Mouse (Mus musculus) hindbrain, embryonic 11.5 days (tissue): Measurements from ENCODE around the gene Stk11. TPM values are rescaled to one million over a fixed set of nuclear protein-coding genes. Genes with fewer than 3 reads are reported as not detected.

ENCODE experiments used
- ATAC-seq: fragments of 200-750 bp; cut with Nextera tagmentation; 2 replicates; pipeline ENCODE4 v1.8.0; 2017; ENCODE audit warnings: mild to moderate bottlenecking, moderate TSS enrichment, moderate library complexity; ENCODE audit not compliant: low FRiP score
- DNase-seq: peaks from one replicate; pipeline ENCODE4 v3.0.0-alpha.2; 2015; ENCODE audit warnings: low spot score
- H3K27ac ChIP-seq: fragments of 300-500 bp; sonication (generic); 2 replicates; pipeline ENCODE4 v1.5.1; 2014; ENCODE audit warnings: mild to moderate bottlenecking, low read depth, low read length
- H3K27me3 ChIP-seq: fragments of 300-500 bp; sonication (generic); 2 replicates; pipeline ENCODE4 v1.6.1; 2014; ENCODE audit warnings: mild to moderate bottlenecking, low read length, moderate library complexity, mixed read lengths; ENCODE audit not compliant: control insufficient read depth, insufficient read depth
- H3K36me3 ChIP-seq: fragments of 300-500 bp; sonication (generic); 2 replicates; pipeline ENCODE4 v1.6.1; 2014; ENCODE audit warnings: mild to moderate bottlenecking, low read length, moderate library complexity, mixed read lengths; ENCODE audit not compliant: control insufficient read depth, insufficient read depth
- H3K4me1 ChIP-seq: fragments of 300-500 bp; sonication (generic); replicated peaks from 2 replicates; pipeline ENCODE4 v1.6.1; 2014; ENCODE audit warnings: low read length, mixed read lengths; ENCODE audit not compliant: control insufficient read depth, insufficient read depth
- H3K4me2 ChIP-seq: fragments of 300-500 bp; sonication (generic); replicated peaks from 2 replicates; pipeline ENCODE4 v1.6.1; 2014; ENCODE audit warnings: mild to moderate bottlenecking, low read depth, low read length
- H3K4me3 ChIP-seq: fragments of 300-500 bp; sonication (generic); 2 replicates; pipeline ENCODE4 v1.5.1; 2014; ENCODE audit warnings: low read depth, low read length
- H3K9ac ChIP-seq: fragments of 300-500 bp; sonication (generic); 2 replicates; pipeline ENCODE4 v1.6.1; 2014; ENCODE audit warnings: low read depth, low read length
- H3K9me3 ChIP-seq: fragments of 300-500 bp; sonication (generic); 2 replicates; pipeline ENCODE4 v1.6.1; 2016; ENCODE audit warnings: low read length; ENCODE audit not compliant: control insufficient read depth
- WGBS: fragments of 180-500 bp; shearing (Covaris S2); extraction: QIAGEN DNeasy Blood & Tissue Kit; methylation state at CpG from one replicate; pipeline ENCODE4 v1.1.7; 2014; 5-methylcytosine and 5-hydroxymethylcytosine counted together
- polyA plus RNA-seq: library from polyadenylated mRNA; unstranded; fragments of >200 nt; fragmentation: Nextera tagmentation; extraction: Ambion mirVana; gene quantifications from 2 replicates; pipeline ENCODE4 v1.2.1, GENCODE M21; 2014

Stk11 gene
- polyA plus RNA-seq, 1 experiment from 2014 or later, result 26.8 TPM

GRCm38 (mm10) chr10:80170052-80170451 lies 54.4 kb downstream of the Stk11 start:
- 96% methylated on average over 16 of the region's 16 CpGs for WGBS
- no peaks in the 10 kb centered on the region for H3K9me3 ChIP-seq
- no peak overlapping the region for H3K9ac ChIP-seq
- H3K36me3 ChIP-seq, result peaks cover 17% of the 10 kb centered on the region
- ATAC-seq (no peak), DNase-seq (no peak)
- H3K27ac ChIP-seq, result no peak overlapping the region
- H3K27me3 ChIP-seq, result no peaks in the 10 kb centered on the region
- H3K4me3 ChIP-seq, result no peak overlapping the region
- no peak overlapping the region for H3K4me2 ChIP-seq
- H3K4me1 ChIP-seq, result peaks cover 11% of the 10 kb centered on the region

GRCm38 (mm10) chr10:80170601-80171021 lies 55.0 kb downstream of the Stk11 start:
- Histone ChIP-seq H3K4me2 (no peak overlapping the region), H3K9ac (no peak overlapping the region), H3K27ac (no peak overlapping the region), H3K27me3 (no peaks in the 10 kb centered on the region), H3K4me3 (no peak overlapping the region), H3K9me3 (no peaks in the 10 kb centered on the region), H3K36me3 (peaks cover 17% of the 10 kb centered on the region), H3K4me1 (peaks cover 8% of the 10 kb centered on the region; the same call in 1 of the 2 replicates)
- ATAC-seq (no peak), DNase-seq (no peak)
- WGBS, result 97% methylated on average over 19 of the region's 19 CpGs

GRCm38 (mm10) chr10:80171252-80171651 lies 55.6 kb downstream of the Stk11 start:
- Histone ChIP-seq H3K9me3 (no peaks in the 10 kb centered on the region), H3K27me3 (no peaks in the 10 kb centered on the region), H3K36me3 (peaks cover 17% of the 10 kb centered on the region), H3K4me1 (peaks cover 8% of the 10 kb centered on the region; the same call in 1 of the 2 replicates), H3K4me3 (no peak overlapping the region), H3K9ac (no peak overlapping the region), H3K4me2 (0 out of 2 replicates have a peak overlapping the region, but pooled peaks have one; percentile 7), H3K27ac (peak overlapping the region; percentile 86; the same call in 1 of the 2 replicates)
- ATAC-seq, result no peak
- no peak for DNase-seq
- 86% methylated on average over 15 of the region's 15 CpGs for WGBS

- Histone ChIP-seq H3K9ac (peak overlapping the region; percentile 52; the same call in 1 of the 2 replicates), H3K27me3 (no peaks in the 10 kb centered on the region), H3K4me1 (peaks cover 6% of the 10 kb centered on the region; the same call in 1 of the 2 replicates), H3K27ac (peak overlapping the region; percentile 86), H3K4me3 (peak overlapping the region; percentile 50), H3K9me3 (no peaks in the 10 kb centered on the region), H3K36me3 (peaks cover 17% of the 10 kb centered on the region), H3K4me2 (peak overlapping the region; percentile 67)
- DNase-seq, result peak; percentile 25
- ATAC-seq, result no peak
- 83% methylated on average over 44 of the region's 45 CpGs for WGBS
Observed at GRCm38 (mm10) chr10:80171760-80172526, 56.3 kb downstream of the Stk11 start.

GRCm38 (mm10) chr10:80172527-80173292 lies 57.1 kb downstream of the Stk11 start, which contains the start of gene 1600002K03Rik:
TSS of gene 1600002K03Rik (plus strand) at chr10:80172944.
- Histone ChIP-seq H3K36me3 (peaks cover 17% of the 10 kb centered on the region), H3K9ac (peak within 1 kb of the TSS; percentile 52), H3K9me3 (no peaks in the 10 kb centered on the region), H3K4me3 (peak within 1 kb of the TSS; percentile 50), H3K27ac (peak within 1 kb of the TSS; percentile 86), H3K4me2 (peak within 1 kb of the TSS; percentile 67), H3K27me3 (no peaks in the 10 kb centered on the region), H3K4me1 (peaks cover 6% of the 10 kb centered on the region; the same call in 1 of the 2 replicates)
- DNase-seq, result peak; percentile 91
- WGBS, result 9% methylated on average over 35 of the region's 35 CpGs
- peak; percentile 74 for ATAC-seq

GRCm38 (mm10) chr10:80173358-80173757 lies 57.8 kb downstream of the Stk11 start:
- no peak for ATAC-seq
- H3K27me3 ChIP-seq, result no peaks in the 10 kb centered on the region
- peak overlapping the region; percentile 50 for H3K4me3 ChIP-seq
- WGBS, result 11% methylated on average over 11 of the region's 11 CpGs
- no peak for DNase-seq
- H3K27ac ChIP-seq, result 0 out of 2 replicates have a peak overlapping the region, but pooled peaks have one; percentile 54
- H3K36me3 ChIP-seq, result peaks cover 17% of the 10 kb centered on the region
- H3K4me1 ChIP-seq, result peaks cover 9% of the 10 kb centered on the region; the same call in 1 of the 2 replicates
- H3K4me2 ChIP-seq, result peak overlapping the region; percentile 67
- peak overlapping the region; percentile 21 for H3K9ac ChIP-seq
- H3K9me3 ChIP-seq, result no peaks in the 10 kb centered on the region

- Histone ChIP-seq H3K27ac (no peak overlapping the region), H3K27me3 (no peaks in the 10 kb centered on the region), H3K4me1 (peaks cover 9% of the 10 kb centered on the region; the same call in 1 of the 2 replicates), H3K9me3 (no peaks in the 10 kb centered on the region), H3K4me2 (no peak overlapping the region), H3K4me3 (no peak overlapping the region), H3K36me3 (peaks cover 17% of the 10 kb centered on the region), H3K9ac (no peak overlapping the region)
- no peak for ATAC-seq
- 90% methylated on average over 10 of the region's 10 CpGs for WGBS
- no peak for DNase-seq
Observed at GRCm38 (mm10) chr10:80173955-80174640, 58.5 kb downstream of the Stk11 start.

- ATAC-seq (no peak), DNase-seq (peak; percentile 76)
- H3K4me2 ChIP-seq, result no peak overlapping the region
- 41% methylated on average over 2 of the region's 2 CpGs for WGBS
- peaks cover 9% of the 10 kb centered on the region; the same call in 1 of the 2 replicates for H3K4me1 ChIP-seq
- H3K36me3 ChIP-seq, result peaks cover 17% of the 10 kb centered on the region
- no peak overlapping the region for H3K9ac ChIP-seq
- H3K9me3 ChIP-seq, result no peaks in the 10 kb centered on the region
- H3K27me3 ChIP-seq, result no peaks in the 10 kb centered on the region
- H3K27ac ChIP-seq, result no peak overlapping the region
- no peak overlapping the region for H3K4me3 ChIP-seq
Observed at GRCm38 (mm10) chr10:80174705-80175104, 59.1 kb downstream of the Stk11 start.
